Mouse (Mus musculus) adipocyte (in vitro differentiated cells): Measurements from ENCODE around the gene Bcar1.

Source experiments
- DNase-seq: peaks from one replicate; pipeline ENCODE4 v3.0.0-alpha.2; 2016; ENCODE audit warnings: low spot score

Bcar1 gene

GRCm38 (mm10) chr8:111743792-111744696 is at the start of gene Bcar1:
TSS of gene Bcar1 (minus strand) at chr8:111743809.
- peak; percentile 60 for DNase-seq

GRCm38 (mm10) chr8:111789639-111790038 is 46.0 kb upstream of the Bcar1 start:
- no peak for DNase-seq

- DNase-seq: no peak
These were observed 45.6 kb upstream of the Bcar1 start for GRCm38 (mm10) chr8:111789200-111789599.

GRCm38 (mm10) chr8:111788497-111788896 is 44.9 kb upstream of the Bcar1 start:
- DNase-seq: no peak

- no peak for DNase-seq
These were observed 44.5 kb upstream of the Bcar1 start for GRCm38 (mm10) chr8:111788085-111788484.

- DNase-seq: no peak
These were observed 44.1 kb upstream of the Bcar1 start for GRCm38 (mm10) chr8:111787683-111788082.

- no peak for DNase-seq
These were observed 43.3 kb upstream of the Bcar1 start for GRCm38 (mm10) chr8:111786701-111787588.

- DNase-seq: no peak
These were observed 42.5 kb upstream of the Bcar1 start for GRCm38 (mm10) chr8:111786116-111786515.

GRCm38 (mm10) chr8:111782671-111783394 is 39.2 kb upstream of the Bcar1 start:
- DNase-seq: no peak

- DNase-seq: peak; percentile 29
These were observed 38.6 kb upstream of the Bcar1 start for GRCm38 (mm10) chr8:111782161-111782560.

- no peak for DNase-seq
These were observed 37.3 kb upstream of the Bcar1 start for GRCm38 (mm10) chr8:111780697-111781424.

- peak; percentile 55 for DNase-seq
These were observed 36.1 kb upstream of the Bcar1 start for GRCm38 (mm10) chr8:111779690-111780089.

- no peak for DNase-seq
These were observed 35.2 kb upstream of the Bcar1 start for GRCm38 (mm10) chr8:111778801-111779200.

- no peak for DNase-seq
These were observed 32.9 kb upstream of the Bcar1 start for GRCm38 (mm10) chr8:111776492-111776891.

- no peak for DNase-seq
These were observed 32.2 kb upstream of the Bcar1 start for GRCm38 (mm10) chr8:111775766-111776165.

GRCm38 (mm10) chr8:111773476-111773875 is 29.9 kb upstream of the Bcar1 start:
- peak; percentile 19 for DNase-seq

GRCm38 (mm10) chr8:111773057-111773456 is 29.4 kb upstream of the Bcar1 start:
- no peak for DNase-seq

GRCm38 (mm10) chr8:111772083-111772482 is 28.5 kb upstream of the Bcar1 start:
- no peak for DNase-seq

GRCm38 (mm10) chr8:111771625-111772020 is 28.0 kb upstream of the Bcar1 start:
- DNase-seq: no peak

GRCm38 (mm10) chr8:111770958-111771624 is 27.5 kb upstream of the Bcar1 start:
- DNase-seq: no peak
